In genomic region chr3:138116871-138117270, GRCm38 (mm10) we compare ENCODE assay signal across 27 mouse cellular contexts. TPM values are rescaled to one million over a fixed set of nuclear protein-coding genes. Genes with fewer than 3 reads are reported as not detected.
DNase-seq lines count a peak whose midpoint lies in the region; ATAC-seq and TF ChIP-seq lines count a peak whose summit lies in the region.
"Had no signal": no experiment of that assay in that cellular context is flagged by ENCODE, and none has a peak within 500 bp of the region (broad histone marks: within the 10 kb centered on the region; RNA-seq: fewer than 3 reads in every experiment).

No protein-coding gene starts in this region.

- TF ChIP-seq CTCF in lung, adult 2 months (IDR thresholded peaks at IDR 0.05; ENCODE audit: insufficient read depth, low read length), result no peak
- no peak for TF ChIP-seq CTCF in layer of hippocampus, adult 2 months (conservative IDR thresholded peaks at IDR 0.05)

- peak overlapping the region; percentile 87 for H3K27ac ChIP-seq in heart, embryonic 16.5 days (ENCODE audit: low read length)
- H3K27ac ChIP-seq in forebrain, embryonic 15.5 days (replicated peaks), result no peak overlapping the region
- no peak overlapping the region for H3K27ac ChIP-seq in layer of hippocampus, adult 2 months
- H3K27ac ChIP-seq: hindbrain, embryonic 10.5 days; hindbrain, postnatal 0 days; limb, embryonic 12.5 days; liver, embryonic 12.5 days; lung, embryonic 15.5 days; macrophage; midbrain, embryonic 10.5 days had no signal

- H3K9ac ChIP-seq in heart, embryonic 16.5 days (ENCODE audit: low read length), result no peak overlapping the region
- H3K9ac ChIP-seq in forebrain, embryonic 15.5 days (replicated peaks), result no peak overlapping the region
- H3K9ac ChIP-seq: limb, embryonic 12.5 days; liver, embryonic 12.5 days; lung, embryonic 15.5 days had no signal

- H3K4me3 ChIP-seq in lung, adult 2 months (replicated peaks; ENCODE audit: extremely low read depth, low read depth, low read length), result no peak overlapping the region
- H3K4me3 ChIP-seq in heart, embryonic 16.5 days (ENCODE audit: low read length), result no peak overlapping the region
- H3K4me3 ChIP-seq in forebrain, embryonic 15.5 days, result no peak overlapping the region
- H3K4me3 ChIP-seq in layer of hippocampus, adult 2 months, result no peak overlapping the region
- H3K4me3 ChIP-seq: erythroblast, embryonic 14.5 days; hindbrain, embryonic 10.5 days; limb, embryonic 12.5 days; liver, embryonic 12.5 days; lung, embryonic 15.5 days; midbrain, embryonic 10.5 days had no signal

- WGBS in lung, adult 2 months, result 80% methylated on average over 4 of the region's 4 CpGs
- 44% methylated on average over 4 of the region's 4 CpGs for WGBS in heart, embryonic 16.5 days
- 93% methylated on average over 4 of the region's 4 CpGs for WGBS in forebrain, embryonic 15.5 days

- H3K4me2 ChIP-seq in heart, embryonic 16.5 days (ENCODE audit: low read depth, low read length), result no peak overlapping the region; the same call in 1 of the 2 replicates
- no peak overlapping the region for H3K4me2 ChIP-seq in forebrain, embryonic 15.5 days (replicated peaks)
- H3K4me2 ChIP-seq: limb, embryonic 12.5 days; liver, embryonic 12.5 days; lung, embryonic 15.5 days had no signal

- no peaks in the 10 kb centered on the region for H3K9me3 ChIP-seq in heart, embryonic 16.5 days (replicated peaks; ENCODE audit: control insufficient read depth, low read length)
- H3K9me3 ChIP-seq in forebrain, embryonic 15.5 days, result no peaks in the 10 kb centered on the region
- H3K9me3 ChIP-seq: hindbrain, embryonic 10.5 days; limb, embryonic 12.5 days; liver, embryonic 12.5 days; lung, embryonic 15.5 days; midbrain, embryonic 10.5 days had no signal

- DNase-seq in lung, postnatal 10 days, result peak; percentile 26
- DNase-seq in lung, adult 2 months, result no peak
- DNase-seq in heart, adult 8-10 months (ENCODE audit: low spot score), result peak; percentile 63
- DNase-seq in skeletal muscle tissue, adult 2 months (ENCODE audit: low read depth, low spot score), result peak; percentile 34
- no peak for DNase-seq in kidney, postnatal 25 days
- DNase-seq in layer of hippocampus, adult 2 months (ENCODE audit: low spot score in 2 of 2), result no peak
- DNase-seq: cerebellum, adult 9-11 months; kidney, adult 18-20 months; kidney, postnatal 10 days; right cerebral cortex, postnatal 25 days; thymus, postnatal 14 days had no signal

- no peaks in the 10 kb centered on the region for H3K27me3 ChIP-seq in heart, embryonic 16.5 days (ENCODE audit: control insufficient read depth, insufficient read depth, low read length)
- no peaks in the 10 kb centered on the region for H3K27me3 ChIP-seq in forebrain, embryonic 15.5 days
- H3K27me3 ChIP-seq: CH12.LX; limb, embryonic 12.5 days; liver, embryonic 12.5 days; lung, embryonic 15.5 days had no signal

- no peak for ATAC-seq in heart, embryonic 16.5 days (replicated peaks; ENCODE audit: extremely low read depth, insufficient read depth, low FRiP score)
- ATAC-seq in forebrain, embryonic 15.5 days (replicated peaks), result no peak
- ATAC-seq: forebrain, embryonic 14.5 days; hindbrain, postnatal 0 days; liver, embryonic 12.5 days had no signal

- TF ChIP-seq POLR2A in lung, adult 2 months (IDR thresholded peaks at IDR 0.05; ENCODE audit: borderline replicate concordance, extremely low read depth, low read depth, low read length), result no peak

- no peaks in the 10 kb centered on the region for H3K4me1 ChIP-seq in lung, adult 2 months (ENCODE audit: control insufficient read depth, insufficient read depth, low read length)
- peaks cover 33% of the 10 kb centered on the region for H3K4me1 ChIP-seq in heart, embryonic 16.5 days (ENCODE audit: control insufficient read depth, insufficient read depth, low read length)
- H3K4me1 ChIP-seq in forebrain, embryonic 15.5 days, result no peaks in the 10 kb centered on the region
- H3K4me1 ChIP-seq: hindbrain, embryonic 10.5 days; limb, embryonic 12.5 days; liver, embryonic 12.5 days; lung, embryonic 15.5 days; midbrain, embryonic 10.5 days had no signal

- no peaks in the 10 kb centered on the region for H3K36me3 ChIP-seq in heart, embryonic 16.5 days (ENCODE audit: control insufficient read depth, insufficient read depth)
- no peaks in the 10 kb centered on the region for H3K36me3 ChIP-seq in forebrain, embryonic 15.5 days
- H3K36me3 ChIP-seq: hindbrain, embryonic 10.5 days; limb, embryonic 12.5 days; lung, embryonic 15.5 days; midbrain, embryonic 10.5 days had no signal

RNA-seq across cellular contexts. Expression of gene Trmt10a, which starts 26.4 kb away (rescaled TPM):
- 0.74 and 1.6 TPM in 2 replicates for polyA plus RNA-seq in lung, adult 2 months (2012; rRNA removed)
- 1 to 10 TPM; 1.1 to 1.9 (median 1.6) TPM for total RNA-seq in heart, adult 8-10 months (2022)
- polyA plus RNA-seq in heart, embryonic 16.5 days (2015; fragmentation: Nextera tagmentation; extraction: Ambion mirVana), result 5.2 and 7.0 TPM in 2 replicates
- 7.0 and 7.5 TPM in 2 replicates for polyA plus RNA-seq in forebrain, embryonic 15.5 days (2015; fragmentation: Nextera tagmentation; extraction: Ambion mirVana)
- 1 to 10 TPM; 5.1 to 5.6 TPM for total RNA-seq in layer of hippocampus, adult 2 months (2021)

RNA-seq across cellular contexts. Expression of gene Mttp, which starts 27.9 kb away (rescaled TPM):
- 0.70 and 0.91 TPM in 2 replicates for polyA plus RNA-seq in lung, adult 2 months (2012; rRNA removed)
- total RNA-seq in heart, adult 8-10 months (2022), result 1 to 10 TPM; 6.6 to 8.4 (median 7.4) TPM
- 6.5 and 7.9 TPM in 2 replicates for polyA plus RNA-seq in heart, embryonic 16.5 days (2015; fragmentation: Nextera tagmentation; extraction: Ambion mirVana)
- polyA plus RNA-seq in forebrain, embryonic 15.5 days (2015; fragmentation: Nextera tagmentation; extraction: Ambion mirVana), result 8.6 and 8.7 TPM in 2 replicates
- 1 to 10 TPM; 6.9 to 7.2 TPM for total RNA-seq in layer of hippocampus, adult 2 months (2021)

RNA-seq across cellular contexts. Expression of gene Gm5105, which starts 49.7 kb away (rescaled TPM):
- polyA plus RNA-seq in lung, adult 2 months (2012; rRNA removed), result 0.15 and 0.18 TPM in 2 replicates
- 1 to 10 TPM in 2 of 4 experiments, under 1 TPM in 2; 0.76 to 1.6 (median 1.1) TPM for total RNA-seq in heart, adult 8-10 months (2022)
- 0.36 and 0.45 TPM in 2 replicates for polyA plus RNA-seq in heart, embryonic 16.5 days (2015; fragmentation: Nextera tagmentation; extraction: Ambion mirVana)
- polyA plus RNA-seq in forebrain, embryonic 15.5 days (2015; fragmentation: Nextera tagmentation; extraction: Ambion mirVana), result 0.15 TPM in 1 of 2 replicates, not detected in the other
- total RNA-seq in layer of hippocampus, adult 2 months (2021), result under 1 TPM in 1 of 2 experiments, not detected in 1; 0.22 TPM
- total RNA-seq: hindbrain, postnatal 0 days; left cerebral cortex, postnatal 10 days; MEL had no signal
- polyA plus RNA-seq: embryonic facial prominence, embryonic 11.5 days; erythroblast, embryonic 14.5 days; forebrain, embryonic 14.5 days; hindbrain, embryonic 10.5 days; liver, embryonic 12.5 days; macrophage; midbrain, embryonic 10.5 days; testis, adult 2 months had no signal

RNA-seq across cellular contexts. Expression of gene 1110002E22Rik, which starts 52.0 kb away (rescaled TPM):
- polyA plus RNA-seq in lung, adult 2 months (2012; rRNA removed), result 0.15 and 2.3 TPM in 2 replicates
- 10 to 100 TPM; 40.6 to 58.5 (median 50.8) TPM for total RNA-seq in heart, adult 8-10 months (2022)
- polyA plus RNA-seq in heart, embryonic 16.5 days (2015; fragmentation: Nextera tagmentation; extraction: Ambion mirVana), result 18.7 and 19.1 TPM in 2 replicates
- polyA plus RNA-seq in forebrain, embryonic 15.5 days (2015; fragmentation: Nextera tagmentation; extraction: Ambion mirVana), result 0.14 and 0.22 TPM in 2 replicates
- 1 to 10 TPM; 2.2 to 2.5 TPM for total RNA-seq in layer of hippocampus, adult 2 months (2021)
- polyA plus RNA-seq: erythroblast, embryonic 14.5 days; macrophage had no signal

Comparison
In these comparisons a context has a peak if more than half of its experiments do, and no peak if none do; other contexts are left out.
1. DNase-seq: peak in lung, postnatal 10 days (single experiment), heart, adult 8-10 months (single experiment) and skeletal muscle tissue, adult 2 months (single experiment); none in lung, adult 2 months (single experiment), kidney, postnatal 25 days (0 of 2) and layer of hippocampus, adult 2 months (0 of 2).